Mouse (Mus musculus) testis, adult 2 months (tissue): ENCODE results near the gene Olfr1271.

Source experiments
- CTCF ChIP-seq: fragments of 200-500 bp; IDR thresholded peaks from 2 replicates; pipeline ENCODE4 v1.5.1; 2012; ENCODE audit warnings: low read depth, mild to moderate bottlenecking, inconsistent platforms, low read length, moderate library complexity; ENCODE audit not compliant: control insufficient read depth, insufficient read depth, insufficient replicate concordance
- POLR2A ChIP-seq: fragments of 200-500 bp; IDR thresholded peaks from 2 replicates; pipeline ENCODE4 v1.6.1; 2012; ENCODE audit warnings: low read depth, mild to moderate bottlenecking, inconsistent platforms, low read length, moderate library complexity; ENCODE audit not compliant: control insufficient read depth

GRCm38 (mm10) chr2:90292741-90293140 lies 21.9 kb upstream of the Olfr1271 start, which contains the start of gene Olfr1272:
- TF ChIP-seq POLR2A (no peak), CTCF (no peak)
